Mouse (Mus musculus) ES-E14 (cell line): ENCODE data around the gene Saxo2.

Experiments
- HCFC1 ChIP-seq: IDR thresholded peaks from 2 replicates; pipeline ENCODE4 v1.6.1; 2012; ENCODE audit warnings: low read length, inconsistent platforms, borderline replicate concordance; ENCODE audit not compliant: insufficient read depth
- MAFK ChIP-seq: IDR thresholded peaks from 2 replicates; pipeline ENCODE4 v1.6.1; 2014; ENCODE audit warnings: mild to moderate bottlenecking, low read depth, low read length, inconsistent platforms; ENCODE audit not compliant: insufficient read depth
- ZC3H11A ChIP-seq: IDR thresholded peaks from 2 replicates; pipeline ENCODE4 v1.6.1; 2012; ENCODE audit warnings: low read depth, mild to moderate bottlenecking, inconsistent platforms, low read length, borderline replicate concordance
- ZNF384 ChIP-seq: IDR thresholded peaks from 2 replicates; pipeline ENCODE4 v1.6.1; 2012; ENCODE audit warnings: low read depth, low read length, inconsistent platforms

DNA sequence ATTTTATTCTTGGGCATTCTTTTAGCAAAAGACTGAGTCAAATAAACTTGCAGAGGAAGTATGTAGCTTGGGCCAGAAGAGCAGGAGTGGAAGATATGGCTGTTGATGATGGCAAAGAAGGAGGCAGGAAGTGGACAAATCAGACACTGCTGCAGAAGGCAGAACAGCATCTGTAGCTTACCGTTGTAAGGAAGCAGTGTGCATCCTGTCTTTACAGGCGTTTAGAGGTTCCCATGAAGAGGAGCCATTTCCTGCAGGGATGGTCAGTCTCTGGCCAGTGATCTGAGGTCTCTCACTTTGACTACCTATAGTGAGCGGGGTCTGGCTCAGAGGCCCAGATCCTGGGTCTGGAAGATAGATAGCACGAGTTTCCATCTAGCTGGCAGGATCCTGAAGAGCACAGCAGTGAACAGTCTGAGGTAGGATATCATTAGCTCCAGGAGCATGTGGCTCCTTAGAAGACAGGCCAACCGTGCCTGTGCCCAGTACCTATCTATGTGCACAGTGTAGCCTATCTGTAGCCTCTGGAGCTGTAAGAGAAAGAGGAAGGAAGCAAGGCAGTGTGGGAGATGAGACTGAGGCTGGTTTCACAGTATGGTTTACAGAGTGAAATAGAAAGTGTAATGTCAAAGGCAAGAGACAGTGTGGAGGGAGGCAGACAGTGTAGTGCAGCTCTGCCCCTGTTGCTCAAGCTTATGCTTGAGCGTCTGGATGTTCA, 42.9 kb upstream of the Saxo2 start:
- TF ChIP-seq MAFK (no peak), ZC3H11A (no peak), ZNF384 (no peak), HCFC1 (no peak)
